Mouse (Mus musculus): ENCODE results near the gene Commd1.

- TF ChIP-seq POLR2A (IDR thresholded peaks at IDR 0.05; ENCODE audit: low read depth, low read length) = no peak
- no peak for TF ChIP-seq CTCF (conservative IDR thresholded peaks at IDR 0.05; ENCODE audit: insufficient read depth, insufficient read length, low read depth, low read length)
Measured at GRCm38 (mm10) chr11:23007481-23008180, 25.4 kb upstream of the Commd1 start, which contains the start of gene Fam161a.

All from kidney, adult 2 months (tissue).